Mouse (Mus musculus) liver, embryonic 15.5 days (tissue): ENCODE results near the gene Fcmr. TPM values are rescaled to one million over a fixed set of nuclear protein-coding genes. Genes with fewer than 3 reads are reported as not detected.

Source experiments
- ATAC-seq: fragments of 200-750 bp; cut with Nextera tagmentation; 2 replicates; pipeline ENCODE4 v1.8.0; 2017; ENCODE audit warnings: moderate number of reproducible peaks, mild to moderate bottlenecking, moderate library complexity; ENCODE audit not compliant: insufficient read depth
- H3K27ac ChIP-seq: fragments of 300-500 bp; sonication (generic); replicated peaks from 2 replicates; pipeline ENCODE4 v1.5.1; 2015; ENCODE audit warnings: mild to moderate bottlenecking, inconsistent platforms
- H3K27me3 ChIP-seq: fragments of 300-500 bp; sonication (generic); 2 replicates; pipeline ENCODE4 v1.6.1; 2015; ENCODE audit warnings: mild to moderate bottlenecking, inconsistent platforms
- H3K36me3 ChIP-seq: fragments of 300-500 bp; sonication (generic); replicated peaks from 2 replicates; pipeline ENCODE4 v1.6.1; 2015; ENCODE audit warnings: moderate library complexity, mild to moderate bottlenecking, inconsistent platforms
- H3K4me1 ChIP-seq: fragments of 300-500 bp; sonication (generic); replicated peaks from 2 replicates; pipeline ENCODE4 v1.6.1; 2015; ENCODE audit warnings: inconsistent platforms
- H3K4me2 ChIP-seq: fragments of 300-500 bp; sonication (generic); 2 replicates; pipeline ENCODE4 v1.6.1; 2015; ENCODE audit warnings: moderate library complexity, mild to moderate bottlenecking, inconsistent platforms
- H3K4me3 ChIP-seq: fragments of 300-500 bp; sonication (generic); replicated peaks from 2 replicates; pipeline ENCODE4 v1.5.1; 2015; ENCODE audit warnings: mild to moderate bottlenecking, inconsistent platforms
- H3K9ac ChIP-seq: fragments of 300-500 bp; sonication (generic); 2 replicates; pipeline ENCODE4 v1.6.1; 2015; ENCODE audit warnings: moderate library complexity, mild to moderate bottlenecking, inconsistent platforms
- H3K9me3 ChIP-seq: fragments of 300-500 bp; sonication (generic); replicated peaks from 2 replicates; pipeline ENCODE4 v1.6.1; 2016; ENCODE audit warnings: inconsistent platforms
- WGBS: fragments of 180-500 bp; shearing (Covaris S2); methylation state at CpG from one replicate; pipeline ENCODE4 v1.1.7; 2015; ENCODE audit warnings: mixed read lengths; ENCODE audit not compliant: insufficient replicate concordance; 5-methylcytosine and 5-hydroxymethylcytosine counted together
- polyA plus RNA-seq: library from polyadenylated mRNA; unstranded; fragments of >200 nt; fragmentation: Nextera tagmentation; extraction: Ambion mirVana; gene quantifications from 2 replicates; pipeline ENCODE4 v1.2.1, GENCODE M21; 2015

Gene Fcmr
- polyA plus RNA-seq = not detected in 2 replicates

DNA sequence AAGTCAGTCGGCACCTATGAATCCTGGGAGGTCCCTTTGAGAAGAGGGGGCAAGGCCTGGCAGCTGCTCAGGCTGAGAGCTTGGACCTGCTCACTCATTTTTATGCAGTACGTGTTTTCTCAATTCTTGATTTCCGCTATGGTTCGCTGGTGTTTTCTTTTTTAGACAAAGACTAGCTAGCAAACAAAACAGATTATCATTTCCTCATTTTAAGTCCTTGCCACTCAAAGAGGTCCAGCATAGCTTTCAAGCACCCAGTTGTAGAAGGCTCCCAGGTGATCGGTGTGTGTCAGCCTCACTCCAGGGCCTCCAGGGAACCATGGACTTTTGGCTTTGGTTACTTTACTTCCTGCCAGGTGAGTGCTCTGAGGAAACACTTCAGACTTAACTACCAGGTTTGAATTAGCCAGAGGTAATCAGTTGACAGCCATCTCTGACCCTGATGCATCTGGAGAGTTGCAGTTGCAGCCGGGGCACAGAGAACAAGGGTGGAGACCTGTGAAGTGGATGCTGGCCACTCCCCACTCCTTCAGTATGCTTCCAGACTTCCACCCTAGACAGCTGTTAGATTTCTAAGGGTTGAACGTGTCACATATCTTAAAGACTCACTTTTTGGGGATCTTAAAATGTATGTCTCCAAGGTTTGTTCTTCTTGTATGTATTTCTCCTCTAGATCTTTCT, at the start of gene Fcmr:
Gene Fcmr, plus strand, starts transcription at position 129 of the 681 bp plus-strand sequence.
- Histone ChIP-seq H3K27me3 (no peaks in the 10 kb centered on the region), H3K27ac (no peak within 1 kb of the TSS), H3K9ac (no peak within 1 kb of the TSS), H3K36me3 (no peaks in the 10 kb centered on the region), H3K9me3 (no peaks in the 10 kb centered on the region), H3K4me3 (no peak within 1 kb of the TSS), H3K4me1 (no peaks in the 10 kb centered on the region), H3K4me2 (no peak within 1 kb of the TSS)
- ATAC-seq = no peak
- WGBS = 66% methylated on average over 7 of the region's 7 CpGs

DNA sequence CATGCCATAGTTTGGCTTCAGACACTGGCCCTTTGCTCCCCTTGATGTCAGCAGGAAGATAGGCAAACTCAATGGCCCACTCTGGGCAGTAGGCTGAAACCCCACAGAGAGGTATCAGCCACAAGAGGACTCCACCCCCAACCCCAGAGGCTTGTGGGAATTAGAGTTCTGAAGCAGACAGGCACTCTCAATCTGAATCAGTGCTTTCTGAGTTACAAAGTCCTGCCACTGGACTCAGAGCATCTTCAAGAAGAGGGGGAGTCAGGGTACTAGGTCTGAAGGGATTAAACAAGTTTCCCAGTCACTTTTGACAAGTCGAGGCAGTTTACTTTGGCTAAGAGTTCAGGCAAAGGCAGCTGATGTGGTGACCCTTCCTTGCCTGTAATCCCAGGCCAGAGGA, 45.7 kb upstream of the Fcmr start:
- Histone ChIP-seq H3K27me3 (no peaks in the 10 kb centered on the region), H3K4me2 (no peak overlapping the region), H3K4me1 (0 out of 2 replicates have a peak, but pooled peaks cover 11% of the 10 kb centered on the region), H3K9ac (no peak overlapping the region), H3K4me3 (no peak overlapping the region), H3K27ac (no peak overlapping the region), H3K9me3 (no peaks in the 10 kb centered on the region), H3K36me3 (no peaks in the 10 kb centered on the region)
- ATAC-seq = no peak
- 24% methylated on average over 1 of the region's 1 CpGs for WGBS

DNA sequence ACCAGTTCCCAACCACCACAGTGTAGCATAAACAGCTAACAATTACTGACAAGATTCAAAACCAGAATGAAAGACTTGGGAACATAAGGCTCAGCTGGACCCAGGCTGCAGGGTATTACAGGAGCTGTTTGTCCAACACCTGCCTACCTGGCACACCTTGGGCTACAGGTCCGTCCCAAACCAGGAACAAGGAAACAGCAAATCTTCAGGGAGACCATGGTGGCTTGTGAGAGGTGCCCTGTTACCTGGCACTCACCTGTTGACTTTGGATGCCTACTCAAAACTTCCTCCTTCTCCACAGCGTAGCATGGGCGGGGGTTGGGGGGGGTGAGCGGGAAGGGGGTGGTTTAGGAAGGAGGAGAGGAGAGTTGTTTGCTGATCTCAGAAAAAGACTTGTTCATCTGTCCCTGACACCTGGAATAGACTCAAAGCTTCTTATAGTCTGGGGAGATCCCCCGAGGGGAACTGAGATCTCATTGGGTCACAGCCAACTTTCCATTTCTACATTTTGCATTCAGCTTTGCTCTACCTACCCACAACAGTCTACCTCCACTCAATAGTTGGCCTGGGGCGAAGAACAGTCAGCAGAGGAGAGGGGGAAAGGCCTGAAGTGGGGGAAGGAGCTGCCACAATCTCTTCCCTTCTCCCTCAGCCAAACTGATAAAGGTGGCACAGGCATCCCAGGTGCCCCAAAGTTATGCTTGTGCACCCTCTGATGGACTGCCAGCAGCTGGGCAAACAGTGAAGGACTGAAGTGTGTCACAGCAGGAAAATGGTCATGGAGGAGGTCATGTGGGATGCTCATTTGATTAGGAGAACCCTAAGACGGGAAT, 44.9 kb upstream of the Fcmr start:
- H3K4me3 ChIP-seq = no peak overlapping the region
- no peak for ATAC-seq
- H3K4me1 ChIP-seq = 0 out of 2 replicates have a peak, but pooled peaks cover 11% of the 10 kb centered on the region
- no peaks in the 10 kb centered on the region for H3K9me3 ChIP-seq
- no peaks in the 10 kb centered on the region for H3K27me3 ChIP-seq
- H3K36me3 ChIP-seq = no peaks in the 10 kb centered on the region
- peak overlapping the region; percentile 71; the same call in 1 of the 2 replicates for H3K27ac ChIP-seq
- WGBS = 55% methylated on average over 7 of the region's 7 CpGs
- no peak overlapping the region for H3K4me2 ChIP-seq
- H3K9ac ChIP-seq = no peak overlapping the region

DNA sequence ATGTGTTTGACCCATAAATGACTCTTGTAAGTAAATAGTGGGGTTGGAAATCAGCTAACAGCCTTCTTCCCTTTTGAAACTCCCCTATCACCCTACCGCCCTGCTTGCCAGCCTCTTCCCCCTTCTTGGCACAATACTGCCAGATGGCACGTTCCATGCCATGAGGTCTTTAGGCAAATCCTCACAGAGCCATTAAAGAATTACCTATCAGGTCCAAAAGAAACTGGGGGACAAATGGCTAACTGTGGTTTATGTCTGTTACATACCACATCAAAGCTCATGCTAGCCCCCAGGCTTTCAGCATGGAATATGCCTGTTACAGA, 44.4 kb upstream of the Fcmr start:
- H3K4me3 ChIP-seq = no peak overlapping the region
- H3K9ac ChIP-seq = no peak overlapping the region
- no peak for ATAC-seq
- 0 out of 2 replicates have a peak, but pooled peaks cover 11% of the 10 kb centered on the region for H3K4me1 ChIP-seq
- WGBS = 48% methylated on average over 2 of the region's 2 CpGs
- peak overlapping the region; percentile 71 for H3K27ac ChIP-seq
- H3K27me3 ChIP-seq = no peaks in the 10 kb centered on the region
- H3K9me3 ChIP-seq = no peaks in the 10 kb centered on the region
- H3K36me3 ChIP-seq = no peaks in the 10 kb centered on the region
- H3K4me2 ChIP-seq = no peak overlapping the region

DNA sequence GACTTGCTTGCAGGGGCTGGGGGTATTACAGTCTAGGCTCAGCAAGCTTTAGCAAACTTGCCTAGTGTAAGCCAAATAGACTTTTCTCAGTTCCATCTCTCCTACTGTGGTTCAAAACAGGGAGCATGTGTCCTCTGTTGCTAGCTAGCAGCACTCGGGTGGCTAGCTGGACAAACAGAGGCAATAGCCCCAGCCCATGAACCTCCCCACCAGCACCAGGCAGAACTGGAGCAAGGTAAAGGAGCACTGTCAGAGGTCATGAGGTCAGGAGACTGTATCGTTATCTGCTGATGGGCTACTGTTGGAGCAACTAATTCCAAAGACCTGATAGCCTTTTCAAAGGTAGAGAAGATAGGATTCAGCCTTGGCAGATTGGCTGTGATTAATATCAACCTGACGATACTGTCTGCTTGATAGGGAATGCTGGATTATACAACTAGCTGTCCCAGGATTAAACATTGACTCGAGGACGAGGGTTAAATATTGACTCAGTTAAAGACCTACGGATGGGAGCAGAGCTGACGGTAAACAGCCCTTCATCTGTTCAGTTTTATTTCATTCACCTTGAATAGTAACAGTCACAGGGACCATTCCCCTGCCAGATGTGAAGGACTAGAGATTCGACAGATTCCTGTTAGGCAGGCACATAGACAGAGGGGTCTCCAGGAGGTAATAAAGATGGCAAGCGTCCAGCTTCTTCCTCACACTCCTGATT, 43.4 kb upstream of the Fcmr start:
- H3K4me2 ChIP-seq = no peak overlapping the region
- peak overlapping the region; percentile 71 for H3K27ac ChIP-seq
- no peaks in the 10 kb centered on the region for H3K27me3 ChIP-seq
- H3K9me3 ChIP-seq = no peaks in the 10 kb centered on the region
- H3K4me1 ChIP-seq = 0 out of 2 replicates have a peak, but pooled peaks cover 11% of the 10 kb centered on the region
- WGBS = 50% methylated on average over 9 of the region's 9 CpGs
- H3K4me3 ChIP-seq = no peak overlapping the region
- H3K36me3 ChIP-seq = no peaks in the 10 kb centered on the region
- ATAC-seq = peak; percentile 80
- H3K9ac ChIP-seq = no peak overlapping the region

DNA sequence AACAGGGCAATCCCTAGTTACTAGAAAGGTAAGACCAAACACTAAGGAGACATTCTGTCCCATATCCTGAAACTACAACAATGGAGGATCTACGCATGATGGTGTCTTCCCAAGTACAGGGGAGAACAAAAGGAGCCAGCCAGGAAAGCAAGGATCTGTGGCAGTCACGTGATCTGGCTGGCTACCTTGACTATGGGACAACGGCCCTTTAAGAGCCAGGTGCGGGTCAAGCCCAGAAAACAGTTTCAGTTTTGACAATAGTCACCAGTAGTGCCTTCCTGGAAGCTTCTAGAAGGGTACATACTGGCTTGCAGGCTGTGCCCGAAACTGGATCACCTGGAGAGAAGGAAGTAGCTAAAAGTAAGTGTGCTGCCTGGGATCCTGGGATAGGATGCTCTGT, 39.0 kb upstream of the Fcmr start, which contains the start of gene Pigr:
Gene Pigr, plus strand, starts transcription at position 237 of the 400 bp plus-strand sequence.
- ATAC-seq = no peak
- WGBS = 63% methylated on average over 5 of the region's 5 CpGs

DNA sequence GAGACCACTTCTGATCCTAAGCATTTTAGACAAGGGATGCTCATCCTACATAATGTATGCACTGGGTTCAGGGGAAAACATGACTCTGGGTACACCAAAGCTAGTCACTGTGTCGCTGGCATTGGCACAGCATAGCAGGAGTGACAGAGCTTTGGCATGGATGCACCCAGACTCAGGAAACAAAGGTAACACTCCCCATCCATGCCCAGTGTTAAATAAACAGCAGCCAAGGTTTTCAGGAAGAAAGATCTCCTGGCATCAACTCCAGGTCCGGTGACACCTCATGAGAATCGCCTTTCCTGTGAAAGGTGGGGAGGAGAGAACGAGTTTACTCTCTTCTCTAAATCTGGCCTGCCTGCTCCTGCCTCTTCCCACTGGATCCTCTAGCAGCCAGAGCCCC, 36.8 kb upstream of the Fcmr start:
- Histone ChIP-seq H3K4me1 (no peaks in the 10 kb centered on the region), H3K9me3 (no peaks in the 10 kb centered on the region), H3K27me3 (no peaks in the 10 kb centered on the region), H3K9ac (no peak overlapping the region), H3K4me2 (no peak overlapping the region), H3K4me3 (no peak overlapping the region), H3K27ac (no peak overlapping the region), H3K36me3 (no peaks in the 10 kb centered on the region)
- no peak for ATAC-seq
- WGBS = 57% methylated on average over 4 of the region's 4 CpGs

More for the DNA sequence above, 39.0 kb upstream of the Fcmr start, which contains the start of gene Pigr:
- no peak within 1 kb of the TSS for H3K4me3 ChIP-seq
- H3K36me3 ChIP-seq = no peaks in the 10 kb centered on the region
- 0 out of 2 replicates have a peak, but pooled peaks cover 4% of the 10 kb centered on the region for H3K4me1 ChIP-seq
- H3K27ac ChIP-seq = no peak within 1 kb of the TSS
- H3K9ac ChIP-seq = no peak within 1 kb of the TSS
- no peaks in the 10 kb centered on the region for H3K27me3 ChIP-seq
- H3K9me3 ChIP-seq = no peaks in the 10 kb centered on the region
- H3K4me2 ChIP-seq = no peak within 1 kb of the TSS

DNA sequence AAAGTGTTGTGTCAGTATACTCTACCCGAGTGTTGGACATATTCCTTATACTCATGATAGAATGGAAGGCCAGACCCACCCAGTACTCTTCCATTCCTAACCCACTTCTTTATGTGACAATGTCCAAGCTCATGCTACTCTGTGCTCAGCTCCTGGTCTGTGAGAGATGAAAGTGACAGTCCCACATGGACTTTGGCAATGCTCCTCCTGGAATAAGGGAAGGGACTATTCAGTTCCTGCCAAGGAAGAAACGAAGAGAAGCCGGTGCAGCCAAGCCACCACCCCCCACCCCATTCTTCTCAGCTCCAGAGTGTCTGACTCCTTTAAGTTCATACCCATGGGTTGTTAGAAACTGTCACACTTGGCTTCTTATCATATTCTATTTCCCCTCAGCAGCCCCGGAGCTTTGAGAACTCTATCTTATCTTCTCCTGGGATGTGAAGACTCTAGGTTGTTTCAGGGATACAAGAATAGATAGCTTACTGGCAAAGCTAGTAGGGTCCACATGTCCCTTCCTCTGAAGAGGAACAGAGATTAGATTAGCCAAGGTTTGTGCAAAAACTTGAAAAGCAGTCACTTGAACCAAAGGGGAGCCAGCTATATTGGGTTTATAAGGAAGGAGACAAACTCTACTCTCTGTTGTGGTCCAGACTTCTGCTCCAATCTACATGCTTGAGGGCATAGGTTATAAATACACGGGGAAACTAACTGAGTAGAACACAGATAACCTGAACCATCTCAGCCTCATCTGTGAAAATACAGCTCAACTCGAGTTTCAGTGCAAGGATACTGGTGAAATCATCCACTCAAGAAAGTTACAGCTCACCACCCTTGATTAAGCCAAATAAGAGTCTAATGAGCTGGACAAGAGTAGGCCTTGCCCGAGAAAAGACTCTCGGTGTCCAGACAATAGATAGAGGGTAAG, 35.3 kb upstream of the Fcmr start:
- H3K9me3 ChIP-seq = no peaks in the 10 kb centered on the region
- H3K27me3 ChIP-seq = no peaks in the 10 kb centered on the region
- WGBS = 34% methylated on average over 8 of the region's 8 CpGs
- H3K4me3 ChIP-seq = no peak overlapping the region
- ATAC-seq = no peak
- no peak overlapping the region for H3K27ac ChIP-seq
- no peak overlapping the region for H3K9ac ChIP-seq
- H3K36me3 ChIP-seq = no peaks in the 10 kb centered on the region
- H3K4me2 ChIP-seq = no peak overlapping the region
- no peaks in the 10 kb centered on the region for H3K4me1 ChIP-seq

DNA sequence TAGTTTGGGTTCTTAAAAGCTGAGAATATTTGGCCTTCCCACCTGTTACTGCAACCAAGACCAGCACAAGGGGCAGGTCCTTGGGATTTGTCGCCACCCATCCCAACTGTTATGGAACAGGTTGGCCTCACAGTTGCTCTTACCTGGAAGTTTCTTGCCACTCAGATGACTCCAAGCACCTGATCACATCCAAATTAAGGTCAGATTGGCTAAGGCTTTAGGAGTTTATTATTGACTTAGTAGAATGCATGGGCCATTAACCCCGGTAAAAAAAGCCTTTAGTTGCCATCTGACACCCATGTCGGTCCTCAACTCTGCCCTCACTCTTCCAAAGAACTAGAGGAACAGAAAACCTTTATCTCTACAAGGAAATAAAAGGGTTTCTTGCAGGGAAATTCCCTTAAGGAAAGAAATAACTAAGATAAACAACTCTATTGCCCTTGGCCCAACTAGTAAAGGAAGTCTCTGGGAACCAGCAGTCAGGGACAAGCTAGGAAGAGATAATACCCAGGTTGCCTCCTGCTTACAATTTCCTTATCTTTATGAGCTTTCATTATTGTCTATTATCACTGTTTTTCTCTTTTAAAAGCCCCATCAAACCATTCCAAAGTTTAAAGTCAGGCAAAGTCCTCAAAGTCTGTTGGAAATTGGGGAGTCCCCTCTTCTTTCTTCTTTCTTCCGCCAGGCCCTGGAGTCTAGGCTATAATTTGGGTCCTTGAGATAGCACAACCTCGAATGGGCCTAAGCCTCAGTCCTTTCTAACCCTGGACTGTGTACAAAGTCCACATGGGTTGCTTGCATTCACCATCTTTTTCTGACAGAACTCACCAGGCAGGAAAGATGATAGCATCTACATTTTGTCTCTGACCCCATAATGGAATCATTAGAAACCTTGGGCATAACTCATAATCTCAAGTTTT, 33.0 kb upstream of the Fcmr start:
- no peak for ATAC-seq
- H3K36me3 ChIP-seq = no peaks in the 10 kb centered on the region
- 56% methylated on average over 5 of the region's 5 CpGs for whole genome bisulfite sequencing
- no peak overlapping the region for H3K27ac ChIP-seq
- no peak overlapping the region for H3K9ac ChIP-seq
- H3K4me2 ChIP-seq = no peak overlapping the region
- no peak overlapping the region for H3K4me3 ChIP-seq
- no peaks in the 10 kb centered on the region for H3K4me1 ChIP-seq
- H3K27me3 ChIP-seq = no peaks in the 10 kb centered on the region
- H3K9me3 ChIP-seq = no peaks in the 10 kb centered on the region
